Mouse (Mus musculus) layer of hippocampus, adult 9-11 months (tissue): ENCODE measurements at regions not wholly inside any gene's neighbourhood (a gene's known extent, or its start where the extent isn't known, plus 50 kb on each side); places are given as distances from the start of the nearest gene placed in this dataset.

ENCODE experiments used
- DNase-seq: peaks from one replicate; pipeline ENCODE4 v3.0.0; 2022

DNA sequence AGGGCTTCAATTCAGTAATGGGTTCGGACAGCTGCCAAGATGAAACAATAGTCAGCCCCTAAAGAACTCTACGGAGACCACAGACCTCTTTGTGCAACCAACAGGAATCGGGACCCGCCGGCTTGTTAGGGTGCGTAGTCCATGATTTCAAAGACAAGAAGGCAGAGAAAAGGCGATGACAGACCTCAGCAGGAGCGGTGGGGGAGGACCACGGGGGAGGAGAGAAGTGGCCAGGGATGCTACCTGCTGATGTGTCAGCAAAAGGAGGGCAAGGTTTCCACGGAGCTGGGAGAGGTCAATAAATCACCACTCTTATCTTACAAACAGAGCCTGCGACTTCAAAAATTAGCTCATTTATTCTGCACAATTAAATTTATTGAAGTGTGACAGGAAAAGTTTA, 388.4 kb upstream of the Id4 start:
- DNase-seq, result no peak

DNA sequence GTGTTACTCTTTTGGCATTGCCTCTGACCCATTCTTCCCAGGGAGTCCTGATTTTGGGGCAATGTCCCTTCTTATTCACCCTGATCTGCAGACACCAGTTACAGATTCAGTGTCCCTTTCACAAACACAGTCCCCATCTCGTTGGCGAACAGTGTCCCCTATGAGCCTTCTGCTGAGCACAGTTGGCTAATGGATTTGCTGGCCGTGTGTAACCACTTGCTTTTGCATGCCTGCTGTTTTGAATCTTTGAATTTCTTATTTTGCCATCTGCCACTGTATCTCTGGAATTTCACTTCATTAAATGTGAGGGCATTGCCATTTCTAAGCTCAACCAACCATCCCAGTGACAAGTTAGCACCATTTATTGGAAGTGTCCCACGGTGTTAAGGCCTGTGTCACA, 368.5 kb upstream of the Id4 start:
- DNase-seq, result no peak

DNA sequence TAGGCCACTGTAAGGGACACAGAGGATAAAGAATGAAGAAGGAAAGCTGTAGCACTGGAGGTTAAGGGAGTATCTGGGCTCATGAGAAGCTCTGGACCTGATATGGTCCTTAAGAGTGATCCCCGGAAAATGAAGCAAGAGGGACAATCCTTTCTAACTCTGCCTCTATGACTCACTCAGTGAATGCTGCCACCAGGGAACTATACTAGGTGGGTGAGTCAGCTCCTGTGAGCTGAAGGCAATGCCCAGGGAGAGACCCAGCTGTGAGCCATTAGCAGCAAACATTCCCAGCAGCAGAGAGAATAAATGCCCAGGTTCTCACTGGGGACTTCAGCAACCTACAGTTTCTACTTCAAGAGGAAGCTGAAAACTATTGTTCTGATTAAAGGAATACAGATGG, 366.7 kb upstream of the Id4 start:
- DNase-seq, result peak; percentile 4

DNA sequence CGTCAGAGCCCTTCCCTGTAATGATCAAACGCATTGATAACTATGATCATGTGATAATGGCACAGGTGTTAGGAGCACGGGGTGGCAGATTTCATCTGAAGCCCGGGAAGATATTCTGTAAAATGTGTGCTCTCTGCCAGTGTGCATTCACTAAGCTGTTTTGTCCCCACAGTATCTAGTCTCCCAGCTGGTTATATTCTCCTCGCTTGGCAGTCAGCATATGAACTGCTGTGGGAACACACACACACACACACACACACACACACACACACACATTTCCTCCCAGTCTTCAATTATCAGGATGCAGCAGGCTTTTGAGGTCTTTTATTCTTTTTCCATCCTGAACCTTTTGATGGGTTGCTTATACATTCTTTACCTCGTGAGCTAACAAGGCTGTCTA, 365.8 kb upstream of the Id4 start:
- DNase-seq, result peak; percentile 43

DNA sequence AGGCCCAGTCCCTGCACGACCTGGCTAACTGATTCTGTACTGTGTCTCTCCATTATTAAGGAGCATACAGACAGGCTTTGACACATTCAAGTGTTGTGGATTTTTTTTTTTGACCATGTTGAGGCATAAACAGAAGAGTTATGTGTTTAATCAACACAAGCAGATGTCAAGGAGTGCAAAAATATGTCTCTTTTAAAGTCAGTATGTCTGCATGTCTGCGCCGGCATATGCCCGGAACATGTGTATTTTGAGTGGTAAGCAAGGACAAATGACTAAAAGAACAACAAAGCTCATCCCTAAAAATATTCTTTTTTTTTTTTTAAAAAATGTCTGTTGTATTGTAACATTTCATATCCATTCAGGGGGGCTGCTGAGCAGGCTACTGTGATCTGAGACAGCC, 364.4 kb upstream of the Id4 start:
- peak; percentile 12 for DNase-seq

DNA sequence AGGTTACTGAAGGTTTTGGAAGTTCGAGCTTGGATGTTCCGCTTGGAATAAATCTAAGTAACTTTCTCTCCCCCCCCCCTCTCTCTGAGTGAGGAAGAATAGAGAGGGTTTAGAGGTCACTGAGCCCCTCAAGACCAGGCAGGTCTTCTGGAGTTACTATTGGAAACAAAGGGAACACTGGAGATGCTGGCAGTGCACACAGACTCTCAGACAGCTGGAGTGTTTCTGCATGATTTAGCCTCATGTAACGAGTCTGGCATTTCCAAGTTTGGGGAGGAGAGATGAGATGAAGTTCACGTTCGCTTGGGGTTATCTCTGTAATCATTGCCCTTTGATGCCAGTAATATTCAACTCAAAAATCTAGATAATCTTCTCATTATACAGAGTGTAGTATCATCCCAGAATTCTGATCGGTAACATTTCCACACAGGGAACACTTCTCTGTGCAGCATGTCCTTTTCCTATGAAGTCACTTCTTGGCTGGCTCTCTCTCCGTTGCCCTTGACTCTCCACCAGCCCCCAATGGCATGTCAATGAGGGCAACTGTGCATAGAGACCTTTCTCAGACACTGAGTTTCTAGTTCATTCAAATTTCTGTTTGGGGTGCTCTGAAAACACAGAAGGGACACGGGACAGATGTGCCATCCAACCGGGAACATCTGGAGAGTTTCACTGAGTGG, 351.0 kb upstream of the Id4 start:
- peak; percentile 3 for DNase-seq

DNA sequence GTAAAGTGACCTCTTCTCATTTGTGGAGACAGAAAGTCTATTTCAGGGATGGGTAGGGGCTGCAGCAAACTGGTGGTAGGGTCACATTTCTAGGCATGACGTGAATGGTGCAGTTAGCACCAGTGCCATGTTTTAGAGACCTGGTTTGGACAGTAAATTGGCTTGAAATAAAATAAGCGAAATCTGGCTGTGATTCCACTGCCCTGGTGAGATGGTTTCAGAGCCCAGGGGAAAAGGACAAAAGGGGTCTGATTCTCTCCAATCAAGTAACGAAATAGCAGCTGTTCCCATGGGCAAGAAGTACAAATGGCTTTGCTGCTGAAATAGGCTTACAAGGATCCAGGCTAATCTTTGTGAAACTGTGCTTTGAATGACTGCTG, 350.5 kb upstream of the Id4 start:
- peak; percentile 13 for DNase-seq

DNA sequence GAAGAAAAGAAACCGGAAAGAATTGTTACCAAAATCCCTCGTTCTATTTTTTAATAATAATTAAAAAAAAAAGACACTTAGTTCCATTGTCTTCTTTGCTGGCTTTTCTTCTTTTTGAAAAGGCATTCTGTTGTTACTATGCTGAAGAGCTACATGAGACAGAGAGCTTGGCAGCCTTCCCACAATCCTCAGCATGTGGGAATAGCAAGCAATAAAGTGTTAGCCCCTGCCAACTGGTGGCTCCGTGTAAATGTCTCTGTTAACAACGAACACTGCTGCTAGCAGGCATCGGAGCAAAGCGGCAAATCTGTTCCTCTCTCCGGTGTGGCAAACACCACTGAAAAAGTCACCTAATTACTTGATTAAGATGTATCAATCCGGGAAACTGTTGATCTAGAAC, 344.6 kb upstream of the Id4 start:
- DNase-seq, result peak; percentile 86

DNA sequence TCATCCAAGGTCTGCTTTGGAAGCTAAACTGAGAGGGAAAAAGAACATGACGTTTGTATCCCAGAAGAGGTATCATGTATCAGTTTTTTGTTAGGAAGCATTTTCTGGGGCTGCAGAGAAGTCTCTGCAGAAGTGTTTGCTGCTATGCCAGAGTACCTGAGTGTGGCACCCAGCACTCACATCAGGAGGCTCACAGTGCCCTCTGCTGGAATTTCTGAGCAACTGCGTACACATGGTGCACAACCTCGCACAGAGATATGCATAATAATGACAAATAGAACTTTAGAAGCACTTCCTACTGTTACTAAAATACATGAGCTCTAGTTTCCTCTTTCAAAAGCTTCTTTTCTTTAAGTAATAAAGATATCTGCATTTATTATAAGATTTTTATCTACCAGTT, 343.7 kb upstream of the Id4 start:
- no peak for DNase-seq

DNA sequence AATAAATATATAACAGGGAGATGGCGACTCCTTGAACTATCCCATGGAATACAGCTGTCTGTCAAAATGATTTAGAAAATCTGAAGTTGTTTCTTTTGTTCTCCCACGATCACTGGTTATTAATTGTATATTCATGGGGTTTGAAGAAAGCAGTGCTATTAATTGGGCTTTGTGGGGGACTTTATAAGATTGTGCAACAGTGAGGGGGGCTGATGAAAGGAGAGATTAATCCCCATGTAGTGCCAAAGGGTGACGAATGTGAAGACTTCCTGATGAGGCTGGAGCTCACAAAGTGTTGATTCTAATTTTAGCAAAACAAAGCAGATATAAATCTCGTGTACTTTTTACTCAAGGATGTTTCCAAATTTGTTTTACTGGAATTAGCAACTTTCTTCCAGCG, 340.0 kb upstream of the Id4 start:
- DNase-seq, result no peak

DNA sequence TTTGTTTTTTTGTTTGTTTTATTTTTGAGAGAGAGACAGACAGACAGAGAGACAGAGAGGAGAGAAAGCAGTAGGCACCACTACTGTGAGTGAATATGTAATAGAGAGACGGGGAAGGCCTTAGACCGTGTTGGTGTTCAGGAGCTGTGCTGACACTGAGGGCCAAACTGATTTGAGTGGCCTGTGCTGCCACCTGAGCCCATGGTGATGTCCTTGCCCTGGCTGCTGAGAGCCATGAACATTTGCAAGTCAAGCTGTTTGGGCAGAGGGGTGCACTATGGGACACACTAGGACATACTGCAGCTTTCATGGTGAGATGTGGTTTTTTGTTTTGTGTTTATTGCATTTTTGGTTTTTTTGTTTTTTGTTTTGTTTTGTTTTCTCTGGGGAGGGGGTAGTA, 320.3 kb upstream of the Id4 start:
- no peak for DNase-seq

DNA sequence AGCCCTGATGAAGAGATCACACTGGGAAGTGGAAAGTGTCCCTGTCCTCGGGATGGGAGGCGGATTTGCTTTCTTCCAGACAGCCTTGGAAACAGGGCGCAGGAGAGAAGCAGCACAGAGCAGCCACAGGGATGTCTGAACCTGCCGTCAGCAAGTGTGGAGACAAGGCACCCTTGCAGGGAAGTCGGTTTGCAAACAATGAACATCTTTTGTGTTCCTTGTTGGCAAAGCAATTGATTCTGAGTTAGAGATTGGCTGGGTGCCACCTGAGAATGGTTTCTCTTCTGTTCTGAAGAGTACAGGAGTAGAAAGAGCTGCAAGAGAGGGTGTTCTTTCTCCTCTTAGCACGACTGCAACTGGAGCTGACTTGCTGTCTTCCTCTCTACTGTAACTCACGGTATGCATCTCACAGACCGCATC, 318.6 kb upstream of the Id4 start:
- no peak for DNase-seq

DNA sequence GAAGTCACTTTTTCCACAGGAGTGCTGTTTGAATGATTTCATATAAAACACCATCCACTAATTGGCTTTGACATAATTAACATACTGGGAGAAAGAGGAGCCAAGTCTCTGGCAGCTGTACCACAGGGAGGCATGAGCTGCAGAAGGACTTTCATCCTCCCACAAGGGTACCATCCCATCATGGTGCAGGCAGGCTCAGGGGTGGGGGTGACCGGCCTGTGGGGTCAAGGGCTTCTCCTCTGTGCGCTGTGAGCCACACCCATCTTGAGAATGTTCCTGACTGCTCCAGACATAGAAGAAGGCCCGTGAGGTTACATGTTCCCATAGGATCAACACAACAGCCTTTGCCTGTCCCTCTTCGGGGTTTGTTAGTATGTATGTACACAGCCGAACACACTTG, 317.4 kb upstream of the Id4 start:
- DNase-seq, result no peak

DNA sequence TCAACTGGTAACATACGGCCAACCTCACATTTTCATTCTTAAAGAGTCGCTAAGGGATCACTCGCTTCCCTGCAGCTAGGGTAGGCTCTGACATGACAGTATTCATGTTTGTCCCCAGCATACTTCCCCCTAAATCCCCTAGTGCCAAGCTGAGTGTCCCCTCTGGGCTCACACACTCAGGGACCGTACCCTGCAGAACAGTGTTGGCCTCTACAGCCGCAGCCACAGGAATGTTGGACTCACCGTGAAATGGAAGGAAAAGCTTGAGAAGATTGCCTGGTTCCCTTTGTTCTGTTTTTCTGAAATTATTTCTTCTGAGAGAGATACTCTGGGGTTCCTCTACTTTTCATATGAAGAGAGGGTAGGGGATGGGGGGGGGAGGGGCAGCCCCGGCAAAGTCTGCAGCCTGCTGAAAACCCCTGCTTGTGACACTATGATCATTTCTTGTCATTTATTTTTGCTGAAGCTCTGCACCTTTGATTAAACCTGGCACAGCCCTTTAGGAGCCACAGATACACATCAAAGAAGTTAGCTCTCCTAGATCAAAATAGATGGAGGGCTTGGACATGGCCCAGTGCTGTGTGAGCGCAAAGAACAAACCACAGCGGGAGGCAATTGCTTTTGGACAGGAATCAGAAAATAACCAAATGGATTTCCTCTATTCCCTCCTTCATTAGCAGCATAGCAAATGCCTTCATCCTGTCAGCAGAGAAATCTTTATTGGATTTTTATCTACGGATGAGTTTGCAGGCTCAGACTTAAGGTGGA, 312.7 kb upstream of the Id4 start:
- no peak for DNase-seq

DNA sequence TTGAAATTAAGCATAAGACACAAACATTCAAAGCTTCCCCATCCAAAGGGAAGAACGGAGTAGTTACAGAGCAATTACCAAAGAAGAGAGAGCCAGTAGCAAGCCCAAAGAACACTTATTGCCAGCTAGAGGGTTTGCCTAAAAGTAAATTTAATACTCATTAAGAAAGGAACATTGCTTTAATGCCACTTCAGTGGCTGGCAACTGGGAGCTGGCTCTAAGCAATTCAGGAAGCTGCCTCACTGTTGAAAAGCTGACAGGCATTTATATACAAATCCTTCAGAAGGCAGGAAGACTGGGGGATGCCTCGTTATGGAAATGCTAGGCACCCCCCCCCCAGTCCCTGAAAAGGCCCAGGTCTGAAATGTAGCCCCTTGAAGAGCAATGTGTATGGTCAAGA, 310.6 kb upstream of the Id4 start:
- no peak for DNase-seq

DNA sequence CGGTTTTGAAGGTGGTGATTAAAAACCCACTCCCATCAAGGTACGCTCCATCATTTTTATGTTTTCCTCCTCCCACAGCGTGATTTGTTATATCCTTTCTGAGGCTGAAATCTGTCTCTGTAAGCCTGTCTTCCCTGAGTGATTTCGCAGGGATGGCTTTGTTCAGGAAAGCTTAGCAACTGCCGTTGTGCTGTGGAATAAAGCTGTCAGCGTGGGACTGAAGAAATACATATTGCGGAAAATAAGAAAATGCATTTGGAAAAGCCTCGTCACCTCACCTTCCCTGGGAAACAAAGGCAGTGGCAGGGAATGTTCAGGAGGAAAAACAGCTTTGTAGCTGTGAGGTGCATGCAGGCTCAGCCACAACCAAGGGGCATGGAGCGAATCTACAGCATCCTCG, 310.0 kb upstream of the Id4 start:
- DNase-seq, result no peak

DNA sequence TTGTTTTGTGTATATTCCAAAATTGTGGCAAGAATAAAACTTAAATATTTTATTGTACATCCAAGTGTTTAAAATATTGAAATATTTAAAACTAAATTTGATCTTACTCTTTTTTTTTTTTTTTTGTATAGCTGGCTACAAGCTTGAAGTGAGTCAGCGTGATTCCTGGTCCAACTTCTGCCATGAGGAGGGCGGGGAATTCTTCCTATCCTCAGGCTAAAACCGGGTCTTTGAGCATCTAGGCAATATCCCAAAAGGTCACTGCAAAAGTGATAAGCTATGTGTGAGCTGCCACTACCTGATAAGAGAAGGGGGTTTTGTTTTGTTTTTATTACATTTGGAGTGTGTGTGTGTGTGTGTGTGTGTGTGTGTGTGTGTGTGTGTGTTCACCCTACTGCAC, 308.1 kb upstream of the Id4 start:
- DNase-seq, result no peak

DNA sequence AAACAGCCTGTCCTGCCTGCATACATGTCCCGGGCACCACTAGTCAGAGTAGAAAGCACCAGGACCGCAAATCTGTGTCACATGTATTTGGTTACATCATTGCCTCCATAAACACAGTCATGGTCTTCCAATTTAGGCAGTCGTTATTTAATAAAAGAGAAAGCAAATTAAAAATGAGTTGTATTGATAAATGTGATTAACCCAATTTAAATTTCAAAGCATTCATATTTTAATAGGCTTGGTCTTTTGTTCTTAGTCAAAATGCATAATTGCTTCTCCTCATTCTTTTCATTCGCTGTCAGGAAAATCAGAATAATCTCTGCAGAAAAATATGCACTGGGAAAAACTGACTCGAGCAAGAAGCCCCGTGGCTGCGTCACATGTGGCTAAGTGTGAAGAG, 307.3 kb upstream of the Id4 start:
- no peak for DNase-seq

DNA sequence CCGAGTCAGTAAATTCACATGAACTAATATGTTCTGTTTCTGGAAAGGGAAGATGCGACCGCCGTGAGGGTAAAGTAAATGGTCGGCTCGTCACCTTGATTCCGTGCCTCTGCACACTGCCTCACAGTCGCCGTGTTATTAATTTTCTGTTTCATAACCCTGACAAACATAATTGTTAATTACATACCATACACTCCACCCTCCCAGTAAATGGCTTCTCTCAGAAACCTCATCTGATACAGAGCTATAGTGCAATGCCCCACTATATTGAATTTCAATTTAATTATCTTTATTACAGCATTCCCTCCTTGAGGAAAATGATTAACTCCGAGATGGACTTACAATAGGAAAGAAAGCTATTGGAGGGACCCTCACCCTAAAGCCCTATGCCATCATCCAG, 305.5 kb upstream of the Id4 start:
- DNase-seq, result no peak

DNA sequence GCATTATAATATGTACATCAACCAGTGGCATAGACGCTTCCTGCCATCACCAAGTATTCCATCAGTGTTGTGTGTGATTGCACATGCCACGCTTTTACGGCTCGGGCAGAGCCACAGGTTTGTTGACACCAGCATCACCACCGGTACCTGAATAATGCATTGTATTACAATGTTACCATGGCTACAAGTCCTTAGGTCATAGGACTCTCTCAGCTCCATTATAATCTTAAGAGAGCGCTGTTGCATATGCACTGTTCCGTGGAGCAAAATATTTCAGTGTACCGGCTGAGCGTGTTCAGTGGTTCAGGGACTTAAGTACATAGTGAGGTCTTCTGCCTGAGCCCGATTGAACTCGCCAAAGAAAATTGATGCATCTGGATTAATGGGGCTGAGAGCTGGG, 303.4 kb upstream of the Id4 start:
- no peak for DNase-seq

DNA sequence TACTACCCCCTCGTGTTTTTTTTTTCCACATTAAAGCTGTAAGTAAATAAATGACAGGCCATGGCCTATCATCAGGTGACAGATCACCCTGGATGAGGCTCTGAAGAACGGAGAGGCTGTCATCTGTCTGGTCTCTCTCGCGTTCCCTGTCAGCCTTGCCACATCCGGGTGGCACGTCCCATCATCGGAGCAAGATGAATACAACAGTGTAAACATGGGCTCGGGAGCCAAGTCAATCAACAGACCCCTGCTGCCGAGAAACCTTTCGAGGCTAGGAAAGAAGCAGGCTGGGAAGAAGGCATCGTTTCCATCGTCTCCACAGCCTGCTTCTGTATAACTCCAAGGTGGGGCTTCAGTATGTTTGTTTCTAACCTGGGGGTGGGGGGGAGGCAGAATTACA, 286.8 kb upstream of the Id4 start:
- no peak for DNase-seq

DNA sequence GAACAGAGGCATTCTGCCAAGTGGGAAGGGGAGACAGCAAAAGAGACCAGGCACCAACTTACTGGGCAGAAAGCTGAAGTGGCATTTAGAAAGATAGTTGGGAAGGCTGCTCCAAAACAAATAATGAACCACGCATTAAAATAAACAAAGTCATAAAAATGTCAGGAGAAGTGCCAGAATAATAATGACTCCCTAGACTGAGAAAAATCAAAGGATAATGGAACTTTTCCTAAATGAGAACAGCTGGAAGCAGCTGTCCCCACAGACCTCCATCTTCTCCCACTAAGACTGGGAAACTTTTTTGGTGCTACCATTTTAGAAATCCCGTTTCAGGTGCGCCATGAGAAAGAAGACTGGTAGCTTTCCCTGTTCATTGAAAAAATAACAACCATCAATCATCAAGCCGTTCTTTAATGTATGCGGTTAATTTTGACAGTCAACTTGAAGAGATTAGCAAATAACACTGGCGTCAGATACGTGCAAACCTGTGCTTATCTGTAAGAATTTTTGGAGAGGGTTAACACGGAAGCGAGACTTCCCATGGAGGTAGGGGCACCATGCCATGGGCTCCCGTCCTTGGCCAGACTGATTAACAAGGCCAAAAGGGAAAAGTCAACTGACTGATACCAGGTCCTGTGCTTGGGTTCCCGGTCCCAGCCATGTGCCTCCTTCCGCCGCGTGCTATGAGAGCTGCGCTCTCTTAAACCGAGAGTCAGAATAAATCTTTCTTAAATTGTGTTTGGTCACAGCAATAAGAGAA, 286.1 kb upstream of the Id4 start:
- DNase-seq, result no peak

DNA sequence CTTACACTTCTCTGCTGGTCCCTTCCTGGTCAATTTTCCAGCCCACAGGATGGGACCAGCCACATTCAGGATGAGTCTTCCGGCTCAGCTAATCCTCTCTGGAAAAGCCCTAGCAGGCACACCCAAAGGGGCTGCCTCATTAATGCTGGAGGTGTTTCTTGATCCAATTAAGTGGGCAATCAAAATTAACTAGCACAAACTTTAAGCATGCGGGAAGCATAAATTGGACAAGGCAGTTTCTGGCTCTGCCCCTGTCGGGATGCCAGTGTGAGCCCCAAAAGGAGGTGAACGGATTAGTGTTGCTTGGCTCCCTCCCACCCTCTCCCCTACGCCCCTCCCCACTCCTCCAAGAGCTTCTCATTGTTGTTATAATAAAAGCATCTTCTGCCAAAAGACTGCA, 262.5 kb upstream of the Id4 start:
- peak; percentile 11 for DNase-seq

DNA sequence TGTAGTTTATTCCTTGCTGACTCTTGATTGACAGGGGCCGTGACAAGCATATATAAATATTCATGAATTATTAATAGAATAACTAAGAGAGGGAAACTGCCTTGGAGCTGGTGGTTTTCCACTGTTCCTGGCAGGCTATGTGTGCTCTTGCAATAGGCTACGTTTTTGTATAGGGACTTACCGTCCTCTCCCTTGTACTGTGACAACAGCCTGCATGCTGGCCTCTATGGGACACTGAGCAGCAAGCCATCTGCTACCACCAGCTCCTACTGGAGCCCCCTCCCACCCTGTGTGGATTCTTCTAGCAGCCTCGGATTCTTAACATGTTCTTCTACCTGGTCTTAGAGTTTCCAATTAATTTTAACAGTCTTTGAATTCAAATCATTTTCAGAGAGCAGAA, 261.6 kb upstream of the Id4 start:
- no peak for DNase-seq
